Mouse (Mus musculus): ENCODE measurements at regions not wholly inside any gene's neighbourhood (a gene's known extent, or its start where the extent isn't known, plus 50 kb on each side); places are given as distances from the start of the nearest gene placed in this dataset.

DNA sequence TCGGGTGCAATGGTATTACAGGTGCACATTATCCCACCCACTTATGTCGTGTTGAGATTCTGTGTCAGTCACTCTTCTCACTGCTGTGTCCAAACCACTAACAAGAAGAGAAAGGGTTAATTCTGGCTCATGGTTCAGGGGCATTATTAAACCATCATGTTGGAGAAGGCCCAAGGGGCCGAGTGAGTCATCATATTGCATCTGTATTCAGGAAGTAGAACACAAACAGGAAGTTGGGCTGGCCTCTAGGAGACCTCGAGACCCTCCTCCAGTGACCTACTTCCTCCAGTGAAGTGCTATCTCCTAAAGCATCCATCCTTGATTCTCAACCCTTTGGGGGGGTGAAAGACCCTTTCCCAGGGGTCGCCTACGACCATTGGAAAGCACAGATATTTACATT is 154.8 kb upstream of the Mki67 start:
- no peak for ATAC-seq (replicated peaks; ENCODE audit: insufficient number of reproducible peaks, low FRiP score, low TSS enrichment, poor library complexity, severe bottlenecking)

DNA sequence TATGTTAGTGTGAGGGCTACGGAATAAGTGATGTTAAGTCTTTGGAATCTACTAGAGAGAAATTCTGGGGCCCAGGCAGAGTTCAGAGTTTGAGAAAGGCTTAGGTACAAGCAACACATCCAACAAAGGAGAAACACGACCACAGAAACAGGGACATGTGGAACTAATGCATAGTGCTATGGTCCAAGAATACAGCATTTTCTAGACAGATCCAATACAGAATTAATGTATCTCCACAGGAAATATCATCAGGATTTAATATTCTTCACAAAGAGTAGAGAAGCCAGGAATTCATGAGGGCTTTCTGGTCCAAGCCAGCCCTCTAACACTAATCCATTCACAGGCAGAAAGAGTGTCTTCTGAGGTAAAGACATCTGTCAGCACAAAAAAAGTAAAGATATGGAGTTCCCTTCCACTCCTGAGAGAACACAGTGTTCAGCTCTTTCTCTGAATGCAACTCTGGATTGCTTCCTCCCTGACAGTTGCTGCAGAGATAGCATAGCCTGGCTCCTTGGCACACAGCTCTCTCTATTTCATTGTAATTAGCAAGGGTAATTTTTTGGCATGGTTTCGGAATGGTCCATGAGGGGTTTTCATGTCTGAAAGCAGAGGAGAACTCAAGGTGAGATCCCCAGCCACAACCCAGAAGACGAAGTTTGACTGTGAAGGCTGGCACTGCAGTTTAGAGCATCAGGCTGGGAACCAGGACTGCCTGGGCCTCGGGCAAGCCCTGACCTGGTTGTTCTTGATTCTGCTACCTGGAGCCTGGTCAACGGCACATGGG is 161.1 kb upstream of the Mki67 start:
- ATAC-seq (replicated peaks; ENCODE audit: insufficient number of reproducible peaks, low FRiP score, low TSS enrichment, poor library complexity, severe bottlenecking) = no peak

DNA sequence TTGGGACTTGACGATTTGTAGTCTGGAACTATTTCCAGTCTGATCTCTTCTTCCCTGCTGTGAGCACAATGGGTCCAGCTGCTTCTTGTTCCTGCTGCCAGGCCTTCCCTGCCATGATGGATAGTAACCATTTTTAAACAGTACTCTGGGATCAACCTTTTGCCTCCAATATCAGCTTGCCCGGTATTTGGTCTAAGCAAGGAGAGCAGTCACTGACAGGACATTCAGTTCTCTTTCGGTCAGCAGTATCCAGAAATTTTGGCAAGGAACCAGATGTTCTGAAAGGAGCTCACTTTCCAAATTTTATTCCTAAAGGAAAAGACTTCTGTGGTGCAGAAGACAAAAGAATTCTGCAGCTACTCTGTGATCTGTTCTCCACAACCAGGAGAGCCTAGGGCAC is 162.6 kb upstream of the Mki67 start:
- ATAC-seq (replicated peaks; ENCODE audit: insufficient number of reproducible peaks, low FRiP score, low TSS enrichment, poor library complexity, severe bottlenecking) = no peak

- no peak for ATAC-seq (replicated peaks; ENCODE audit: insufficient number of reproducible peaks, low FRiP score, low TSS enrichment, poor library complexity, severe bottlenecking)
Observed at GRCm38 (mm10) chr7:135880446-135880845, 164.3 kb upstream of the Mki67 start.

GRCm38 (mm10) chr7:135882306-135882705 is 166.1 kb upstream of the Mki67 start:
- no peak for ATAC-seq (replicated peaks; ENCODE audit: insufficient number of reproducible peaks, low FRiP score, low TSS enrichment, poor library complexity, severe bottlenecking)

DNA sequence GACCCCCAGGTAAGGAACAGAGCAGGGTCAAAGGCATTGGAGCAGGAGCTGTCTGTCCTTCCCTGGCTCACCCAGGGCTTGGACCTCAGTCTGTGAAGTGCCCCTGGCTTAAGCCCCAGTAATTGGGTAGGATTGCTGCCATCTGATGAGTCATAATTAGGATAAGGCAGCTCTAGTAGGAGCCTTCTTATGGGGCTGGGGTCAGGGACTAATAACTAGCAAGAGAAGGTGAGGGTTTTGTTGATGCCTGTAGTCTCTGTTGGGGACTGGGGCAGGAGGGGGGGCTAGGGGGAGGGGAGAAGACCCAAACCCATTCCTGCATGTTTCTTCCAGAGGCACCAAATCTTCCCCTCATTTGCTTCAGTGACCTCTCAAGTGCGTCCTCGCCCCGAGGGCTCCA is 172.4 kb upstream of the Mki67 start:
- no peak for ATAC-seq (replicated peaks; ENCODE audit: insufficient number of reproducible peaks, low FRiP score, low TSS enrichment, poor library complexity, severe bottlenecking)

- no peak for ATAC-seq (replicated peaks; ENCODE audit: insufficient number of reproducible peaks, low FRiP score, low TSS enrichment, poor library complexity, severe bottlenecking)
Observed at GRCm38 (mm10) chr7:135889016-135889726, 173.0 kb upstream of the Mki67 start.

GRCm38 (mm10) chr7:135898876-135899275 is 182.7 kb upstream of the Mki67 start:
- ATAC-seq (replicated peaks; ENCODE audit: insufficient number of reproducible peaks, low FRiP score, low TSS enrichment, poor library complexity, severe bottlenecking) = no peak

GRCm38 (mm10) chr7:135899765-135900164 is 183.6 kb upstream of the Mki67 start:
- no peak for ATAC-seq (replicated peaks; ENCODE audit: insufficient number of reproducible peaks, low FRiP score, low TSS enrichment, poor library complexity, severe bottlenecking)

DNA sequence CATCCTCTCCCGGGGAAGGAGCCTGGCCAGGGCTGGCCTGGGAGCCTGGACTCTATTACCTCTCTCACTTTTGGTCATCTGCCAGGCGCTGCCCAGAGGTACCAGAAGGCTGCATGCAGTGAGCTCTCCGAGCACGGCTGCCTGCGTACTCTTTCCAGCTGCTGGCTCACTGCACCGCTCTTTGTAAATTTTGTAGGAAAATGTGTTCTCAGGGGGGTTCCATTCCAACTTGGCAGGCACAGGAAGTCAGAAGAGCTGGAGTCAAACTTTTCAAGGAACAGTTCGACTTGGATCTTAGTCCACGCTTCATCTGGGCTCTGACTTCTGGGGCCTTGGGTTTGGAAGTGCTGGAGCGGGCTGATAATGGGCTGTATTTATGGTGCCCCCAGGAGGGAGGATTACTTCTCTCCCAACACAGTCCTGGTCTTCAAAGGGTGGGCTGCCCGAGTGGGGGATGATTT is 184.7 kb upstream of the Mki67 start:
- no peak for ATAC-seq (replicated peaks; ENCODE audit: insufficient number of reproducible peaks, low FRiP score, low TSS enrichment, poor library complexity, severe bottlenecking)

- ATAC-seq (replicated peaks; ENCODE audit: insufficient number of reproducible peaks, low FRiP score, low TSS enrichment, poor library complexity, severe bottlenecking) = no peak
Observed at GRCm38 (mm10) chr7:135902106-135903055, 186.2 kb upstream of the Mki67 start.

- no peak for ATAC-seq (replicated peaks; ENCODE audit: insufficient number of reproducible peaks, low FRiP score, low TSS enrichment, poor library complexity, severe bottlenecking)
Observed at GRCm38 (mm10) chr7:135911376-135911775, 195.2 kb upstream of the Mki67 start.

DNA sequence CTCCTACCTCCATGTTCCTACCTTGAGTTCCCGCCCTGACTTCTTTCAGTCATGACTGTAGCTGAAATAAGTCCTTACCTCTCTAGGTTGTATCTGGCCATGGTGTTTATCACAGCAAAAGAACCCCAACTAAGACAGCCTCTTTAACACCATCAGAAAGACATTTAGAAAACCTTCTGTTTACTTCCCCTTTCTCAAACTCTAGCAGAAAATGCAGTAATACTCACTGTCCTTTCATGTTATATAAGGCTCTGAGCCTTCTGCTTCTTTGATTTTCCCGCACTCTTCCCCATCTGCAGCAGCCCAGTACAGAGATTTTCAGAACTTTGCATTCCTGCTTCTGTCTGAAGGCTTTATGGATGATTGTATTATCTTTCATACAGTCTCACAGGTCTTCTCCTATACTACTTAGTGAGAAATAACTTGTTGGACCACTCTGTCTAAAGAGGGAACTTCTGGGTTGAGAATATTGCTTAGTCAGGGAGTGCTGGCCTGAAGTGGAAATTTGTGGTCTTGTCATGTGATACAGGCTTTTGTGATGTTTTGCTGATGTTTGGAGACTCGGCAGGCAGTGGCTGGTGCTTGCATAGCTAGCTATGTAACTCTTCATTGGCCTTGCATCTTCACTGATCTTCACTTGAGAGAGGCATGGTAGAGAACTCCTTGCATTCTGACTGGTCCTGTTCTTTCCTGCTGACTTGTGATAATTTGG is 197.9 kb upstream of the Mki67 start:
- peak; percentile 68 for ATAC-seq (replicated peaks; ENCODE audit: insufficient number of reproducible peaks, low FRiP score, low TSS enrichment, poor library complexity, severe bottlenecking)

- no peak for ATAC-seq (replicated peaks; ENCODE audit: insufficient number of reproducible peaks, low FRiP score, low TSS enrichment, poor library complexity, severe bottlenecking)
Observed at GRCm38 (mm10) chr7:135923876-135924275, 207.7 kb upstream of the Mki67 start.

GRCm38 (mm10) chr7:135924641-135925040 is 208.5 kb upstream of the Mki67 start:
- ATAC-seq (replicated peaks; ENCODE audit: insufficient number of reproducible peaks, low FRiP score, low TSS enrichment, poor library complexity, severe bottlenecking) = no peak

DNA sequence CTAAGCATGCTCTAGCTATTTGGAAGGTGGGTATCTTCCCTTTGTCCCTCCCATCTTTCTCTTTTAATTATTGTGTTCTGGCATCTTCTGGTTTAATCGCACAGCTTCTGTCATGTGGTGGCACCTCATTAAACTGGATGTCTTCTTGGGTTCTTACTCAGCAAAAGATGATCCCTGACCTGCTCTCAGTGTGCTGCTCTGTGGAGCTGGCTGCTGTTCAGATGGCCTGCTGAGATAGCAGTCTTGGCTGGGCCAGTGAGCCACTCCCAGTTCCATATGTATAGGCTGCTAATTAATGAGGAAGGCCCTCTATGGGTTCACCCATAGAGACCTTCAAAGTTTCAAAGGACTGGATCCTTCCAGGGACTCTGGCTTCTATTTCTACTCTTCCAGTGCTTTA is 213.9 kb upstream of the Mki67 start:
- no peak for ATAC-seq (replicated peaks; ENCODE audit: insufficient number of reproducible peaks, low FRiP score, low TSS enrichment, poor library complexity, severe bottlenecking)

GRCm38 (mm10) chr7:135932595-135933175 is 216.5 kb upstream of the Mki67 start:
- no peak for ATAC-seq (replicated peaks; ENCODE audit: insufficient number of reproducible peaks, low FRiP score, low TSS enrichment, poor library complexity, severe bottlenecking)

DNA sequence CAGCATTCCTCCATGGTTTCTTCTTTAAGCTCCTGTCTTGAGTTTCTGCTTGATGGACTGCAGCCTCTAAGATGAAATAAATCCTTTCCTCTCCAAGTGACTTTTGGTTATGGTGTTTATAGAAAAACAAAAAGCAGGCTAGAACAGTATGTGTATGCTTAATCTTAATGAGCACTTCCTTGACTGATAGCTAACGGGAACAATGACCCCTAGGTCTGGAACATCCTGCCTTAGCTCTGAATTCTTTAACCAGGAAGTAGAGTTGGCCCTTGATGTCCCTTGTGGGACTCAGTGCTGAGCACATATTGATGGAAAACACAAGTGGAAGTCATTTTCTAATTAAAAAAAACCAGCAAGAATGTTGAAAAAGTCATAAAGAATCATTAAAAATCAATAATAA is 219.0 kb upstream of the Mki67 start:
- no peak for ATAC-seq (replicated peaks; ENCODE audit: insufficient number of reproducible peaks, low FRiP score, low TSS enrichment, poor library complexity, severe bottlenecking)
